Mouse (Mus musculus) stomach, postnatal 0 days (tissue): ENCODE measurements around the gene Enkd1. TPM values are rescaled to one million over a fixed set of nuclear protein-coding genes. Genes with fewer than 3 reads are reported as not detected.
A peak's percentile ranks its signal among the peaks of the same experiment; 100 is the strongest.

ENCODE experiments used
- ATAC-seq: fragments of 200-750 bp; cut with Nextera tagmentation; 2 replicates; pipeline ENCODE4 v1.8.0; 2017; ENCODE audit not compliant: low FRiP score, low TSS enrichment
- DNase-seq: peaks from one replicate; pipeline ENCODE4 v3.0.0-alpha.2; 2016; ENCODE audit warnings: low spot score
- H3K27ac ChIP-seq: fragments of 300-500 bp; sonication (generic); replicated peaks from 2 replicates; pipeline ENCODE4 v1.5.1; 2014; ENCODE audit warnings: mild to moderate bottlenecking, control low read depth
- H3K27me3 ChIP-seq: fragments of 300-500 bp; sonication (generic); 2 replicates; pipeline ENCODE4 v1.6.1; 2014; ENCODE audit warnings: low read length; ENCODE audit not compliant: control insufficient read depth, insufficient read depth
- H3K36me3 ChIP-seq: fragments of 300-500 bp; sonication (generic); 2 replicates; pipeline ENCODE4 v1.6.1; 2014; ENCODE audit warnings: low read length, mixed read lengths; ENCODE audit not compliant: control insufficient read depth, insufficient read depth
- H3K4me1 ChIP-seq: fragments of 300-500 bp; sonication (generic); replicated peaks from 2 replicates; pipeline ENCODE4 v1.6.1; 2014; ENCODE audit warnings: antibody characterized with exemption; ENCODE audit not compliant: control insufficient read depth, insufficient read depth
- H3K4me2 ChIP-seq: fragments of 300-500 bp; sonication (generic); replicated peaks from 2 replicates; pipeline ENCODE4 v1.6.1; 2014; ENCODE audit warnings: low read depth, mild to moderate bottlenecking, control low read depth, moderate library complexity
- H3K4me3 ChIP-seq: fragments of 300-500 bp; sonication (generic); 2 replicates; pipeline ENCODE4 v1.5.1; 2014; ENCODE audit warnings: low read depth, low read length, control low read depth
- H3K9ac ChIP-seq: fragments of 300-500 bp; sonication (generic); 2 replicates; pipeline ENCODE4 v1.6.1; 2014; ENCODE audit warnings: mild to moderate bottlenecking, low read length, control low read depth, mixed read lengths
- H3K9me3 ChIP-seq: fragments of 300-500 bp; sonication (generic); 2 replicates; pipeline ENCODE4 v1.6.1; 2016; ENCODE audit warnings: low read length; ENCODE audit not compliant: control insufficient read depth
- CTCF ChIP-seq: IDR thresholded peaks from 2 replicates; pipeline ENCODE4 v1.5.1; 2016; ENCODE audit warnings: antibody characterized with exemption, low read depth, mild to moderate bottlenecking, moderate library complexity
- EP300 ChIP-seq: optimal IDR thresholded peaks from 2 replicates; pipeline ENCODE3; 2016; ENCODE audit warnings: antibody characterized with exemption
- WGBS: fragments of 180-500 bp; shearing (Covaris S2); extraction: QIAGEN DNeasy Blood & Tissue Kit; methylation state at CpG from one replicate; pipeline ENCODE4 v1.1.7; 2014; 5-methylcytosine and 5-hydroxymethylcytosine counted together
- polyA plus RNA-seq: library from polyadenylated mRNA; unstranded; fragments of >200 nt; fragmentation: Nextera tagmentation; extraction: Ambion mirVana; gene quantifications from 2 replicates; pipeline ENCODE4 v1.2.1, GENCODE M21; 2015

The Enkd1 gene
- 5.4 and 5.8 TPM in 2 replicates for polyA plus RNA-seq

GRCm38 (mm10) chr8:105707498-105708403 is at the start of gene Enkd1, which contains the start of gene 4933405L10Rik:
TSS of gene Enkd1 (minus strand) at chr8:105708210.
TSS of gene 4933405L10Rik (plus strand) at chr8:105707655.
- Histone ChIP-seq H3K27me3 (no peaks in the 10 kb centered on the region), H3K4me2 (peak within 1 kb of the TSS; percentile 97), H3K27ac (no peak within 1 kb of the TSS), H3K9ac (peak within 1 kb of the TSS; percentile 63), H3K4me1 (no peaks in the 10 kb centered on the region), H3K36me3 (peaks cover 8% of the 10 kb centered on the region), H3K9me3 (no peaks in the 10 kb centered on the region), H3K4me3 (peak within 1 kb of the TSS; percentile 76)
- no peak for TF ChIP-seq EP300
- no peak for TF ChIP-seq CTCF
- peak; percentile 73 for ATAC-seq
- 1% methylated on average over 54 of the region's 55 CpGs for WGBS
- peak; percentile 84 for DNase-seq

GRCm38 (mm10) chr8:105754688-105755087 is 46.7 kb upstream of the Enkd1 start:
- no peaks in the 10 kb centered on the region for H3K36me3 ChIP-seq
- WGBS = 50% methylated on average over 2 of the region's 2 CpGs
- no peak overlapping the region for H3K27ac ChIP-seq
- TF ChIP-seq EP300 = no peak
- TF ChIP-seq CTCF = no peak
- no peak overlapping the region for H3K4me2 ChIP-seq
- H3K9ac ChIP-seq = no peak overlapping the region
- ATAC-seq = no peak
- H3K4me3 ChIP-seq = no peak overlapping the region
- H3K9me3 ChIP-seq = no peaks in the 10 kb centered on the region
- DNase-seq = no peak
- no peaks in the 10 kb centered on the region for H3K27me3 ChIP-seq
- peaks cover 8% of the 10 kb centered on the region for H3K4me1 ChIP-seq

GRCm38 (mm10) chr8:105753916-105754315 is 45.9 kb upstream of the Enkd1 start:
- no peak for DNase-seq
- no peak for TF ChIP-seq EP300
- Histone ChIP-seq H3K9ac (no peak overlapping the region), H3K4me2 (no peak overlapping the region), H3K27me3 (no peaks in the 10 kb centered on the region), H3K9me3 (no peaks in the 10 kb centered on the region), H3K27ac (no peak overlapping the region), H3K4me1 (peaks cover 5% of the 10 kb centered on the region), H3K4me3 (no peak overlapping the region), H3K36me3 (no peaks in the 10 kb centered on the region)
- ATAC-seq = no peak
- WGBS = 41% methylated on average over 2 of the region's 2 CpGs

- H3K4me2 ChIP-seq = peak overlapping the region; percentile 40
- WGBS = 11% methylated on average over 11 of the region's 11 CpGs
- H3K4me3 ChIP-seq = peak overlapping the region; percentile 13; the same call in 1 of the 2 replicates
- H3K4me1 ChIP-seq = peaks cover 5% of the 10 kb centered on the region
- H3K9me3 ChIP-seq = no peaks in the 10 kb centered on the region
- H3K9ac ChIP-seq = no peak overlapping the region
- no peaks in the 10 kb centered on the region for H3K27me3 ChIP-seq
- peak; percentile 93 for DNase-seq
- peak overlapping the region; percentile 58 for H3K27ac ChIP-seq
- TF ChIP-seq CTCF (no peak), EP300 (no peak)
- H3K36me3 ChIP-seq = no peaks in the 10 kb centered on the region
- peak; percentile 81 for ATAC-seq
Measured at GRCm38 (mm10) chr8:105750606-105751005, 42.6 kb upstream of the Enkd1 start.

- no peaks in the 10 kb centered on the region for H3K9me3 ChIP-seq
- no peak for DNase-seq
- H3K9ac ChIP-seq = no peak overlapping the region
Measured at GRCm38 (mm10) chr8:105743301-105743700, 35.3 kb upstream of the Enkd1 start.

GRCm38 (mm10) chr8:105739216-105739615 is 31.2 kb upstream of the Enkd1 start:
- 86% methylated on average over 5 of the region's 5 CpGs for WGBS
- H3K27ac ChIP-seq = no peak overlapping the region
- no peak for DNase-seq
- TF ChIP-seq EP300 = no peak
- H3K4me1 ChIP-seq = no peaks in the 10 kb centered on the region
- H3K27me3 ChIP-seq = no peaks in the 10 kb centered on the region
- no peak overlapping the region for H3K4me3 ChIP-seq
- no peak for ATAC-seq
- no peaks in the 10 kb centered on the region for H3K9me3 ChIP-seq
- no peaks in the 10 kb centered on the region for H3K36me3 ChIP-seq
- H3K4me2 ChIP-seq = no peak overlapping the region
- no peak overlapping the region for H3K9ac ChIP-seq

More at GRCm38 (mm10) chr8:105743301-105743700, 35.3 kb upstream of the Enkd1 start:
- TF ChIP-seq CTCF = no peak
- no peak for TF ChIP-seq EP300
- H3K4me2 ChIP-seq = no peak overlapping the region
- no peak for ATAC-seq
- no peak overlapping the region for H3K4me3 ChIP-seq
- no peaks in the 10 kb centered on the region for H3K36me3 ChIP-seq
- no peaks in the 10 kb centered on the region for H3K27me3 ChIP-seq
- WGBS = 84% methylated on average over 4 of the region's 4 CpGs
- no peak overlapping the region for H3K27ac ChIP-seq
- no peaks in the 10 kb centered on the region for H3K4me1 ChIP-seq
